Mouse (Mus musculus) testis, adult 2 months (tissue): Measurements from ENCODE around the gene Kbtbd4.

Source experiments
- CTCF ChIP-seq: fragments of 200-500 bp; IDR thresholded peaks from 2 replicates; pipeline ENCODE4 v1.5.1; 2012; ENCODE audit warnings: low read depth, mild to moderate bottlenecking, inconsistent platforms, low read length, moderate library complexity; ENCODE audit not compliant: control insufficient read depth, insufficient read depth, insufficient replicate concordance
- POLR2A ChIP-seq: fragments of 200-500 bp; IDR thresholded peaks from 2 replicates; pipeline ENCODE4 v1.6.1; 2012; ENCODE audit warnings: low read depth, mild to moderate bottlenecking, inconsistent platforms, low read length, moderate library complexity; ENCODE audit not compliant: control insufficient read depth

- TF ChIP-seq CTCF (peak; percentile 56), POLR2A (no peak; the same call in 1 of the 2 replicates)
Observed at GRCm38 (mm10) chr2:90940233-90941229, 36.0 kb downstream of the Kbtbd4 start, which contains the start of gene Celf1.
